8 mouse cellular contexts compared by ENCODE assay signal in genomic region chr16:21205093-21205886, GRCm38 (mm10). TPM values are rescaled to one million over a fixed set of nuclear protein-coding genes. Genes with fewer than 3 reads are reported as not detected.
A peak's percentile ranks its signal among the peaks of the same experiment; 100 is the strongest.
DNase-seq lines count a peak whose midpoint lies in the region; ATAC-seq and TF ChIP-seq lines count a peak whose summit lies in the region.

No protein-coding gene starts in this region.

- H3K4me2 ChIP-seq in hindbrain, embryonic 14.5 days (replicated peaks), result peak overlapping the region; percentile 68
- H3K4me2 ChIP-seq in myocyte (ENCODE audit: low read depth), result peak overlapping the region; percentile 81

- H3K9me3 ChIP-seq in hindbrain, embryonic 14.5 days (ENCODE audit: control insufficient read depth, low read length), result no peaks in the 10 kb centered on the region

- H3K4me1 ChIP-seq in lung, adult 2 months (ENCODE audit: control insufficient read depth, insufficient read depth, low read length), result peaks cover 8% of the 10 kb centered on the region; the same call in 1 of the 2 replicates
- peaks cover 29% of the 10 kb centered on the region for H3K4me1 ChIP-seq in hindbrain, embryonic 14.5 days (replicated peaks; ENCODE audit: control insufficient read depth, insufficient read depth, low read length)

- no peak for TF ChIP-seq CTCF in lung, adult 2 months (IDR thresholded peaks at IDR 0.05; ENCODE audit: insufficient read depth, low read length)

- 3% methylated on average over 60 of the region's 60 CpGs for WGBS in lung, adult 2 months
- under 1% methylated on average over 50 of the region's 60 CpGs for WGBS in hindbrain, embryonic 14.5 days

- no peak for TF ChIP-seq POLR2A in lung, adult 2 months (IDR thresholded peaks at IDR 0.05; ENCODE audit: borderline replicate concordance, extremely low read depth, low read depth, low read length)
- TF ChIP-seq POLR2A in myocyte (IDR thresholded peaks at IDR 0.05; ENCODE audit: insufficient read length, low read depth), result no peak

- H3K27ac ChIP-seq in hindbrain, embryonic 14.5 days, result peak overlapping the region; percentile 79

- peaks cover 44% of the 10 kb centered on the region for H3K79me2 ChIP-seq in myocyte (ENCODE audit: control insufficient read depth, insufficient read depth)

- H3K36me3 ChIP-seq in hindbrain, embryonic 14.5 days (replicated peaks; ENCODE audit: control insufficient read depth, insufficient read depth), result no peaks in the 10 kb centered on the region
- no peaks in the 10 kb centered on the region for H3K36me3 ChIP-seq in myocyte (ENCODE audit: control insufficient read depth, insufficient read depth)

- H3K4me3 ChIP-seq in lung, adult 2 months (replicated peaks; ENCODE audit: extremely low read depth, low read depth, low read length), result peak overlapping the region; percentile 60
- H3K4me3 ChIP-seq in hindbrain, embryonic 14.5 days (replicated peaks; ENCODE audit: low read length), result peak overlapping the region; percentile 81
- peak overlapping the region; percentile 82 for H3K4me3 ChIP-seq in myocyte

- peak overlapping the region; percentile 68 for H3K9ac ChIP-seq in hindbrain, embryonic 14.5 days

- no peaks in the 10 kb centered on the region for H3K27me3 ChIP-seq in hindbrain, embryonic 14.5 days (ENCODE audit: control insufficient read depth, insufficient read depth, low read length)
- H3K27me3 ChIP-seq in myocyte (ENCODE audit: control insufficient read depth, insufficient read depth, insufficient read length), result peaks cover 6% of the 10 kb centered on the region

- peak; percentile 44 for DNase-seq in lung, adult 2 months
- no peak for DNase-seq in lung, postnatal 10 days
- DNase-seq in embryo, embryonic 9.5 days (ENCODE audit: extremely low spot score), result peak; percentile 41
- DNase-seq in hindbrain, embryonic 14.5 days (ENCODE audit: low spot score), result no peak
- no peak for DNase-seq in urinary bladder, adult 2 months (ENCODE audit: low spot score)
- DNase-seq in layer of hippocampus, adult 9-11 months, result no peak
- DNase-seq in adrenal gland, postnatal 25 days, result no peak

- peak; percentile 0; the same call in 1 of the 2 replicates for ATAC-seq in hindbrain, embryonic 14.5 days (ENCODE audit: low FRiP score)

- H3ac ChIP-seq in myocyte (ENCODE audit: control insufficient read depth, insufficient read length), result peak overlapping the region; percentile 97

TF ChIP-seq in myocyte, 11 proteins besides CTCF, POLR2A, EP300 and RAD21:
- TF ChIP-seq TCF3 (IDR thresholded peaks at IDR 0.05; ENCODE audit: insufficient read length, low read depth), result no peak
- no peak for TF ChIP-seq SRF (IDR thresholded peaks at IDR 0.05; ENCODE audit: control insufficient read depth, insufficient read length, low read depth)
- TF ChIP-seq TCF12 (IDR thresholded peaks at IDR 0.05; ENCODE audit: insufficient read depth, poor library complexity, severe bottlenecking), result no peak
- TF ChIP-seq E2F4 (IDR thresholded peaks at IDR 0.05; ENCODE audit: insufficient read depth), result no peak
- TF ChIP-seq REST (IDR thresholded peaks at IDR 0.05; ENCODE audit: insufficient read depth, insufficient read length), result no peak
- TF ChIP-seq USF1 (IDR thresholded peaks at IDR 0.05; ENCODE audit: low read depth), result no peak
- no peak for TF ChIP-seq POLR2AphosphoS2 (IDR thresholded peaks at IDR 0.05; ENCODE audit: insufficient read length, low read depth)
- no peak for TF ChIP-seq CEBPB (IDR thresholded peaks at IDR 0.05; ENCODE audit: insufficient read depth, poor library complexity, severe bottlenecking)
- no peak for TF ChIP-seq MYOG (IDR thresholded peaks at IDR 0.05; ENCODE audit: control insufficient read depth in 1 of 3, insufficient read depth in 1 of 3, insufficient read length in 2 of 3, low read depth in 2 of 3)
- no peak for TF ChIP-seq MAX (IDR thresholded peaks at IDR 0.05; ENCODE audit: low read depth)
- no peak for TF ChIP-seq MYOD1 (IDR thresholded peaks at IDR 0.05; ENCODE audit: control insufficient read depth in 1 of 3, insufficient read length in 2 of 3, low read depth in 2 of 3)

RNA-seq across cellular contexts. Expression of gene Ephb3, which starts 0.7 kb away (rescaled TPM):
- polyA plus RNA-seq in lung, adult 2 months (2012; rRNA removed), result 43.9 and 50.5 TPM in 2 replicates
- polyA plus RNA-seq in hindbrain, embryonic 14.5 days (2014; fragmentation: Nextera tagmentation; extraction: Ambion mirVana), result 11.8 and 11.9 TPM in 2 replicates
- polyA plus RNA-seq in myocyte (2012; fragmentation: generic; extraction: Trizol), result 30.6 TPM
- polyA plus RNA-seq in urinary bladder, adult 2 months (2012; rRNA removed), result 21.2 and 21.9 TPM in 2 replicates
- total RNA-seq in adrenal gland, postnatal 25 days (2021), result 1.9 and 2.3 TPM in 2 replicates

RNA-seq across cellular contexts. Expression of gene Teddm3, which starts 51.5 kb away (rescaled TPM):
- 27.9 TPM in 1 of 2 replicates, not detected in the other for polyA plus RNA-seq in lung, adult 2 months (2012; rRNA removed)
- 0.21 and 0.60 TPM in 2 replicates for polyA plus RNA-seq in hindbrain, embryonic 14.5 days (2014; fragmentation: Nextera tagmentation; extraction: Ambion mirVana)
- polyA plus RNA-seq in myocyte (2012; fragmentation: generic; extraction: Trizol), result 0.24 TPM
- not detected in 2 replicates for polyA plus RNA-seq in urinary bladder, adult 2 months (2012; rRNA removed)
- total RNA-seq in adrenal gland, postnatal 25 days (2021), result not detected in 2 replicates

Comparison
In these comparisons a context has a peak if more than half of its experiments do, and no peak if none do; other contexts are left out.
1. DNase-seq: peak in lung, adult 2 months (single experiment) and embryo, embryonic 9.5 days (single experiment); none in lung, postnatal 10 days (single experiment), hindbrain, embryonic 14.5 days (single experiment), urinary bladder, adult 2 months (single experiment), layer of hippocampus, adult 9-11 months (single experiment) and adrenal gland, postnatal 25 days (single experiment).
2. Peak in every context shown above with its lines, with median percentiles within 50 percentile points of each other: H3K4me3 ChIP-seq.